Mouse (Mus musculus) stomach, postnatal 0 days (tissue): ENCODE results near the gene Rpl10-ps3. TPM values are rescaled to one million over a fixed set of nuclear protein-coding genes. Genes with fewer than 3 reads are reported as not detected.

ENCODE experiments used
- ATAC-seq: fragments of 200-750 bp; cut with Nextera tagmentation; 2 replicates; pipeline ENCODE4 v1.8.0; 2017; ENCODE audit not compliant: low FRiP score, low TSS enrichment
- DNase-seq: peaks from one replicate; pipeline ENCODE4 v3.0.0-alpha.2; 2016; ENCODE audit warnings: low spot score
- H3K27ac ChIP-seq: fragments of 300-500 bp; sonication (generic); replicated peaks from 2 replicates; pipeline ENCODE4 v1.5.1; 2014; ENCODE audit warnings: mild to moderate bottlenecking, control low read depth
- H3K27me3 ChIP-seq: fragments of 300-500 bp; sonication (generic); 2 replicates; pipeline ENCODE4 v1.6.1; 2014; ENCODE audit warnings: low read length; ENCODE audit not compliant: control insufficient read depth, insufficient read depth
- H3K36me3 ChIP-seq: fragments of 300-500 bp; sonication (generic); 2 replicates; pipeline ENCODE4 v1.6.1; 2014; ENCODE audit warnings: low read length, mixed read lengths; ENCODE audit not compliant: control insufficient read depth, insufficient read depth
- H3K4me1 ChIP-seq: fragments of 300-500 bp; sonication (generic); replicated peaks from 2 replicates; pipeline ENCODE4 v1.6.1; 2014; ENCODE audit warnings: antibody characterized with exemption; ENCODE audit not compliant: control insufficient read depth, insufficient read depth
- H3K4me2 ChIP-seq: fragments of 300-500 bp; sonication (generic); replicated peaks from 2 replicates; pipeline ENCODE4 v1.6.1; 2014; ENCODE audit warnings: low read depth, mild to moderate bottlenecking, control low read depth, moderate library complexity
- H3K4me3 ChIP-seq: fragments of 300-500 bp; sonication (generic); 2 replicates; pipeline ENCODE4 v1.5.1; 2014; ENCODE audit warnings: low read depth, low read length, control low read depth
- H3K9ac ChIP-seq: fragments of 300-500 bp; sonication (generic); 2 replicates; pipeline ENCODE4 v1.6.1; 2014; ENCODE audit warnings: mild to moderate bottlenecking, low read length, control low read depth, mixed read lengths
- H3K9me3 ChIP-seq: fragments of 300-500 bp; sonication (generic); 2 replicates; pipeline ENCODE4 v1.6.1; 2016; ENCODE audit warnings: low read length; ENCODE audit not compliant: control insufficient read depth
- CTCF ChIP-seq: IDR thresholded peaks from 2 replicates; pipeline ENCODE4 v1.5.1; 2016; ENCODE audit warnings: antibody characterized with exemption, low read depth, mild to moderate bottlenecking, moderate library complexity
- EP300 ChIP-seq: optimal IDR thresholded peaks from 2 replicates; pipeline ENCODE3; 2016; ENCODE audit warnings: antibody characterized with exemption
- WGBS: fragments of 180-500 bp; shearing (Covaris S2); extraction: QIAGEN DNeasy Blood & Tissue Kit; methylation state at CpG from one replicate; pipeline ENCODE4 v1.1.7; 2014; 5-methylcytosine and 5-hydroxymethylcytosine counted together
- polyA plus RNA-seq: library from polyadenylated mRNA; unstranded; fragments of >200 nt; fragmentation: Nextera tagmentation; extraction: Ambion mirVana; gene quantifications from 2 replicates; pipeline ENCODE4 v1.2.1, GENCODE M21; 2015

Gene Rpl10-ps3
- polyA plus RNA-seq, 1 experiment from 2014 or later, result 215 TPM

- Histone ChIP-seq H3K9me3 (no peaks in the 10 kb centered on the region), H3K36me3 (no peaks in the 10 kb centered on the region), H3K4me1 (no peaks in the 10 kb centered on the region), H3K4me2 (no peak overlapping the region), H3K9ac (no peak overlapping the region), H3K27ac (no peak overlapping the region), H3K4me3 (no peak overlapping the region), H3K27me3 (no peaks in the 10 kb centered on the region)
- TF ChIP-seq CTCF (no peak), EP300 (no peak)
- 69% methylated on average over 3 of the region's 3 CpGs for WGBS
- no peak for ATAC-seq
- no peak for DNase-seq
Measured at GRCm38 (mm10) chr9:50349156-50349555, 4.4 kb upstream of the Rpl10-ps3 start.

GRCm38 (mm10) chr9:50348256-50348655 is 3.5 kb upstream of the Rpl10-ps3 start:
- H3K9ac ChIP-seq, result no peak overlapping the region
- no peaks in the 10 kb centered on the region for H3K36me3 ChIP-seq
- H3K4me2 ChIP-seq, result no peak overlapping the region
- TF ChIP-seq CTCF (no peak), EP300 (no peak)
- H3K9me3 ChIP-seq, result no peaks in the 10 kb centered on the region
- ATAC-seq (no peak), DNase-seq (no peak)
- H3K4me3 ChIP-seq, result no peak overlapping the region
- WGBS, result 85% methylated on average over 10 of the region's 10 CpGs
- no peaks in the 10 kb centered on the region for H3K27me3 ChIP-seq
- H3K4me1 ChIP-seq, result no peaks in the 10 kb centered on the region
- no peak overlapping the region for H3K27ac ChIP-seq

GRCm38 (mm10) chr9:50335539-50336325 is 9.0 kb downstream of the Rpl10-ps3 start:
- H3K27me3 ChIP-seq, result no peaks in the 10 kb centered on the region
- DNase-seq (no peak), ATAC-seq (no peak)
- no peaks in the 10 kb centered on the region for H3K9me3 ChIP-seq
- no peak for TF ChIP-seq CTCF
- no peak for TF ChIP-seq EP300
- no peaks in the 10 kb centered on the region for H3K36me3 ChIP-seq
- WGBS, result 67% methylated on average over 7 of the region's 7 CpGs
- H3K27ac ChIP-seq, result no peak overlapping the region
- no peak overlapping the region for H3K9ac ChIP-seq
- H3K4me1 ChIP-seq, result no peaks in the 10 kb centered on the region
- no peak overlapping the region for H3K4me3 ChIP-seq
- H3K4me2 ChIP-seq, result no peak overlapping the region

- H3K9me3 ChIP-seq, result no peaks in the 10 kb centered on the region
- H3K36me3 ChIP-seq, result no peaks in the 10 kb centered on the region
- no peak overlapping the region for H3K27ac ChIP-seq
- DNase-seq (peak; percentile 77), ATAC-seq (peak; percentile 49; the same call in 1 of the 2 replicates)
- no peaks in the 10 kb centered on the region for H3K4me1 ChIP-seq
- H3K9ac ChIP-seq, result no peak overlapping the region
- WGBS, result 25% methylated on average over 6 of the region's 6 CpGs
- no peaks in the 10 kb centered on the region for H3K27me3 ChIP-seq
- no peak overlapping the region for H3K4me3 ChIP-seq
- H3K4me2 ChIP-seq, result no peak overlapping the region
- TF ChIP-seq EP300 (no peak), CTCF (peak; percentile 85)
Measured at GRCm38 (mm10) chr9:50333413-50333812, 11.4 kb downstream of the Rpl10-ps3 start.

- no peak for TF ChIP-seq EP300
- no peak for TF ChIP-seq CTCF
- WGBS, result 77% methylated on average over 9 of the region's 9 CpGs
- Histone ChIP-seq H3K27me3 (no peaks in the 10 kb centered on the region), H3K4me3 (no peak overlapping the region), H3K9me3 (no peaks in the 10 kb centered on the region), H3K4me2 (no peak overlapping the region), H3K27ac (no peak overlapping the region), H3K9ac (no peak overlapping the region), H3K36me3 (no peaks in the 10 kb centered on the region), H3K4me1 (no peaks in the 10 kb centered on the region)
- ATAC-seq (no peak), DNase-seq (no peak)
Measured at GRCm38 (mm10) chr9:50324355-50325225, 20.2 kb downstream of the Rpl10-ps3 start.
